Mouse (Mus musculus) spleen, embryonic (tissue): ENCODE measurements at regions not wholly inside any gene's neighbourhood (a gene's known extent, or its start where the extent isn't known, plus 50 kb on each side); places are given as distances from the start of the nearest gene placed in this dataset.

Source experiments
- CTCF ChIA-PET: fragments of 350-600 bp; sonication (Branson Sonifier 250); formaldehyde crosslinking; loops from one replicate; lab custom pipeline; 2022; lab: Charles Lee

DNA sequence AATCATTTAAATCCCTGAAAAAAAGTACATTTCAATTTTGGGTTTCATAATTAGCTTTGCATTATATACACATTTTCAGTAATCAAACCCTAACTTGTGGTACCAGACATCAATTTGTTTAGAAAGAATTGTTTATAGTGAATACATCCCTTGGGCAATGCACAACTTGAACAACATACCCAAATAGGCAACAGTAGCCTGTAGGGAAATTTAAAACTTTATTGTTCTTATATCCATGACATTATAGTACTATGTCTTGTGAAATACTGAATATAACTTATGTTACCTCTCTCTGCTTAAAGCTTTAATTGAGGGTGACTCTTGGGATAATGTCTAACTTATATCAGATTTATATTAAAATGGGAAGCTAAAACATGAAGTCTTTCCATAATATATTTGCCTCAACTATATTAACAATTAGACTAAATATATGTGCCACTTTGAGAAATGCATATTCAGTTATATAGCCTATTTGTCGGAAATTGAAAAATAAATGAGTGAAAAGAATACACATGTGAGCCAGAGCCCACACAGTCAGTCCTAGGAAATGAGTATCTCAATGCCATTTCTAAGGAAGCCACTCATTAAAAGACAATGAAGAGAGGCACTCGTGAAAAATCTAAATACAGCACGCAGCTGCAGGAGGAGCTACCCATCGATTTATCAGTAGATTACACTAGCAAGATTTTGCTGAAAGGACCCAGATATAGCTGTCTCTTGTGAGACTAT is 458.1 kb upstream of the Slitrk6 start:
- CTCF ChIA-PET: no interaction called here

DNA sequence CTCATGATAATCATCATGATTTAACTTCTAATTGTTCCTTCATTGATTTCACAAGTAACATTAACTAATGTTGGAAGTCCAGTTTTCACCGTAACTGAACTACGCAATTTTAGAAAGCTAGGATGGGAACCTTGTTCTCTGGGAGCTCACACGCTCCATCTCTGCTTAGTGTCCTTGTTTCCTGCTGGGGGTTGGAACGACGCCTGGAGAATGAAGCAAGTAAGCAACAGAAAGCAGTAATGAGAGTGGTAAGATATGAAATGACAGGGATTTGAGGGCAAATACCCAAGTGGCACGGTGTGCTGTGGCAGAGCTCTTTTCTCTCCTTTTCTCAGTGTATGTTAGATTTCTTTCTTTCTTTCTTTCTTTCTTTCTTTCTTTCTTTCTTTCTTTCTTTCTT is 448.0 kb upstream of the Slitrk5 start:
- CTCF ChIA-PET: no interaction called here

DNA sequence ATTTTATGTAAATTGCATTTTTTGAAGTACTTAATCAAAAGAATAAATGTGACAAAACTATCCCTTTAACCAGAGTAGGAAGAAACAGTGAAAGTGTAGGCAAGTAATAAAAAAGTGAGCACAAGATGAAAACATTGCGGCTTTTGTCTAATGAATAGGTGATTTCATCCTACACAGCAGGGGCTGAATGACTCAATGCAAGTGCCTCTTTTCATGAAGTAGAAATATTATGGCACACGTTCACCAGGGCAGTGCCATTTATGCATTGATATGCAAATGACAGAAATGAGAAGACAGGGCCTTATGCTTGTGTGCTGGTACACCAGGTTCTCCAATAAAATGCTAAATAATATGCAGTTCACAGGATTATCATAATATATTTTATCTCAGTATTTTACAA is 435.8 kb upstream of the Slitrk5 start:
- CTCF ChIA-PET: no interaction called here

DNA sequence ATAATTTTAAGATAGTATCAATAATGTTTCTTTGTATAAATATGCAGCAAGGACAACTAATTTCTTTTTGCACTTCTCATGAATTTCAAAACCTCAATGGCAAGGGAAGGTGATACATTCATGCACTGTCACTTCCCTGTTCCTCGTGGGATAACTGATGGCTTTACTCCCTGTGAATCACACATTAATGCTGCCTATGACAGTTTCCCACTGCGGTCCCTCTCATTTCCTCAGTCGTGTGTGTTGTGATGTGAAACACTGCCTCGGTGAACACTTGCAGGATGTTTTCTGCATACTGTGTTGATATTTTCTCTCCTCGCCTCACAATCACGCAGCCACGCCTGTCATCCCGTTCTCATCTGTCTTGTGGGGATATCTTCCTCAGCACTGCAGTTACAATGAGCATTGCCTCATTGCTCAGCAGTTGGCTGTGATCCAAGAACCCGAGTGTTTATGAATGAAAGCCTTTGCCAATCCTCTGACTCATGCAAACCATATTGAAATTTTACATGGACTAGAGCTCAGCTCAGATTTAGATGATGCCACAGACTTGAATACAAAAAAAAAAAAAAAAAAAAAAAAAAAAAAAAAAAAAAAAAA is 425.4 kb upstream of the Slitrk5 start:
- CTCF ChIA-PET: no interaction called here

DNA sequence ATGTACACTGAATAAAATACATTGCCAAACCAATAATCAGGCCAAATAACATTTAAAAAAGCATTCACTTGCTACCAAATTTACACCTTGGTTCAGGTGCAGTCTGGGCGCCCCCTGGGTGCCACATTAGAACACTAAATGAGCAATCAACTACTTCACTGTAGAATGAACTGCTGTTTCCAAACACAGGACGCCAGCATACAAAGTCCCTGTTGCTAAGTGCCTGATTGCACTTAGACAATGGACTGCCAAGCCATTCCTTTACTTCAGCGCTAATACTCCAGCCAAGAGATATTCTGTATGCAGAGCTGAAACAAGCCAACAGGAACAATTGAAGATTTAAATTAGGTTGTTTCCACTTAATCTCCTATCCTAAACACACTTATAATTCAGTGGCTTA is 421.7 kb upstream of the Slitrk5 start:
- CTCF ChIA-PET: no interaction called here

DNA sequence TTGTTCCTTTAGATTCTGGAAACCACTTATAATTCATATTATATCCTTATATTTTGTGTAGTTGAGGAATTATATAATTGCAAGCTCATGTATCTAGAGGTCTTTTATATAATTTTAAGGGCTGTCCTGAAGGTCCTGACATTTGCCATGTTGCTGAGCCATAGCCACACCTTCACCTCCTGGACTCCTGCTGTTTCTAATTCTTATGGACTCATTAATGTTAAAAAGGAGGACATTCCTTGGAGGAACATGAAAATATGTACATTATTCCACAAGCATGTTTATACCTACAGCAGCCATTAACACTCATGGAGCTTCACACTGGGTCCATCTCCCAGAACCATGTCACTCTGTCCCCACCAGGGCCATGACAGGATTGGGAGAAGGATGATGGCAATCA is 413.2 kb upstream of the Slitrk5 start:
- CTCF ChIA-PET: no interaction called here

DNA sequence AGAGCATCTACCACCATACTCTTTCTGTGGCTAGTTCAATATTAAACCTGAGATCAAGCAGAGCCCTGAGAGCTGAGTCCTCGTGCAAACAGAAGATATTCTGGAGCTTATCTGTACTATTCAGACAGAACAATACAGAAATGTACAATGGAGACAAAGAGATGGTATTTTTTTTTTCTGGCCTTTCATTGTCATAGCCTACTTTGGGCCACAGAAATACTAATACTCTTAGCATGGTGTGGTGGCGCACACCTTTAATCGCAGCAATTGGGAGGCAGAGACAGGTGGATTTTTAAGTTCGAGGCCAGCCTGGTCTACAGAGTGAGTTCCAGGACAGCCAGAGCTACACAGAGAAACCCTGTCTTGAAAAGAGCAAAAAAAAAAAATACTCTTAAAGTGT is 404.7 kb upstream of the Slitrk5 start:
- CTCF ChIA-PET: no interaction called here

DNA sequence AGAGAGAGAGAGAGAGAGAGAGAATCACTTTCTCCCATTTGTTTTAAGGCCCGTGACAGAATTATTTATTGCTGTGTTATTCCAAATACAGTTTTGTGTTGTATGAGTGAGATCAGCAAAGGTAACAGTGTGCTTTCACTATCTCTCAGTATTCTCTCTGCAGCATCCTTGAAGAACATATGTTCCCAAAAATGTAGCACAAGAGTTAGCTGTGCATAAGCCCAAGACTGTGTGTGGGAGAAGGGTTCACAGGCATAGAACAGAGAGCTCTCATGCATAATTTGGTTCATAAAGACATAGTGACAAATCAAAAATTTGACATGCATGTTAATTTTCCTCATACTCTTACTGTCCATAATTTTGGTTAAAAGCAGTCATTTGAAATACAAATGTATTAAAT is 393.5 kb upstream of the Slitrk5 start:
- CTCF ChIA-PET: no interaction called here

DNA sequence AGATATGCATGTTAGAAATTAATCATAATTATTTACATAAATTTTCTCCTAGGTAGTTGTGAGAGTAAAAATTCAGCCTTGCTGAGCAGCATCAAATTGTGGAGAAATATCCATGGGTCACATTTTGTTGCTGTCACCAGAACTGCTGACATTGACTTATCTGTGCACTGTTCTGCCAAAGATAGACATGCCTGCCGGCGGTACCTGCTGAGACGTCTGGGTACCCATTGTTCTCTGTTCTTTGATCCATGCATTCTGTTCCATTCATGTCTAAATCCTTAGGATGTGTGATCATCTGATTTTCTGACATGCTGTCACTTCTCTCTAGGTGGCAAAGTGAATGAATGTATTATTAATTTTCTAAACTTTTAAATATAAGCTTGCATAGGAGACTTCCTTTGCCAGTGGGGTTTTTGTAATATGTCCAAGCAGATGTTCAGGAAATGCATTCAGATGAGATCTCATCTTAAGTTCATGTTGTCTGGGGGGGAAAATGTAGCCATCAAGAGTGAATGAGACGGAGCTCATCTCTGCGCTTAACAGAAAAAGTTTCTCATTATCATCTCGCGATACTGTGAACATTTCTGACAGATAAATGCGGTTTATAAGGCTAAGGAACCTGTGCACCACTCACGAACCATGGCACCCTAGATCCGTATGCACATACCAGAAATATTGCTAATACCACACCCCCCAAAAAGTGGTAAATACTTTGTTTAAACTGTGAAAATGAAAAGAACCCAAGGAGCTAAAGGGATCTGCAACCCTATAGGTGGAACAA is 391.0 kb upstream of the Slitrk5 start:
- CTCF ChIA-PET: interaction anchor here (0.6 kb wide), 1 partner anchor 1078 kb away, joined by 3 read pairs; no protein-coding TSS in a partner anchor

DNA sequence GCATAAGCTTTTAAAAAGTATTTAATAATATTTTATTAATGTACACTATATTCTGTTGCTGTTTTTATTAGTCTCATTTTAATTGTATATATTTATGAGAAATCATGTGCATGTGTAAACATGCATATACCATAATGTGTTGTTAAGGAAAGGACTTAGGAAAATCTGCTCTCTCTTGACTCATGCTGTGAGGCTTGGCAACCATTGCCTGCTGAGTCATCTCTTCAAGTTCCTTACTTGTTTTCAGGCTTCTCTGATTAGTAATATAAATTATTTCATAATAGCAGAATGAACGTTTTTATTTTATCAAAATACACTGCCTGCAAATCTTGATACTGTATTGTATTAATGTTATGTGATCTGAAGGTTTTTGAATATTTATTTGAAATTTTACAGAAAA is 388.9 kb upstream of the Slitrk5 start:
- CTCF ChIA-PET: no interaction called here

DNA sequence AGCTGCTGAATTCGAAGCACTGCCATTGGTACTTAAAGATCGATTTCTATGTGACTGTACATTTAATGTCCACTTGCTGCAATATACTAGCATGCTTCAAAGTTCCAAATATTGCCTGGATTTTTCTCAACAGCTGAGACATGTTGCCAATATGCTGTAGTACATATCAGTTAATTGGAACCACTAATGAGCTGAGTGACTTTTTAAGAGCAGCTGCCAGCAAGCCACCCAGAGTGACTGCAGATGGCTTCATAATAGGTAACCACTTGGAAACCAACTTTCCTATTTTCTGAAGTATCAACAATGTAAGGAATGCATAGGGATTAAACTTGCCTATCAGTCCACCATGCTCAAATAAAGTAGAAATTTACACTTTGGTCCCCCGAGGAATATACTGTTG is 379.4 kb upstream of the Slitrk5 start:
- CTCF ChIA-PET: no interaction called here

DNA sequence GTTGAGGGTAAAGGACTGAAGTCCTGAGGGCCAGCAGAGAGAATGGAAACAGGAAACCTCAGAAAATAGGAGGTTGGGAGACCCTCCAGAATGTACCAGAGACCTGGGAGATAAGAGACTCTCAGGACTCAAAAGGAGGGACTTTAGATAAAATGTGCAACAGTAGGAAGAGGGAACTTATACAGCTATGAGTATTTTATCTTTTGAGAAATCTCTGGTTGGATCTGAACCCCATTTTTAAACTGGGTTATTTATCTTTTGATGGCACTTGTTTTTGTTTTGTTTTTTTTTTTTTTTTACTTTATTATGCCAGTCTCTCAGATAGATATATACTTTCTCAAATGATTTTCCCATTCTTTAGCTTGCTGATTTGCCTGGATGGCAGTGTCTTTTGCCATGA is 377.1 kb upstream of the Slitrk5 start:
- CTCF ChIA-PET: no interaction called here

DNA sequence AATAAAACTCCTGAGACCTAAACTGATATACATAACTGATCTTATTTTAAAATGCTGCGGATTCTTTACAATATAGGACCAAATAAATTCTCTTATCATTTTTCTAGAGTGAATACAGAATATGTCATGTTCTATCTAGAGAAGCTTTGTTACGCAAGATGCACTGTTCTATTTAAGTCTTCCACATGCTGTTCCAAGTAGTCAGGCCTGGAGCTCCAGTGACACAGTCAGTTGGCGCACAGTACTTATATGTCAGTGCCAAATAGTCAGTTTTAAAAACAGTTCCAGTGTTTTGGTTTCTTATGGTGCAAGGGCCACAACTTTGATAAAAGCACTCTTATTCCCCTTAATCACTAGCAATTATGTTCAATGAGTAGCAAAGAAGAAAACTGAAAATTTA is 344.3 kb upstream of the Slitrk5 start:
- CTCF ChIA-PET: no interaction called here

DNA sequence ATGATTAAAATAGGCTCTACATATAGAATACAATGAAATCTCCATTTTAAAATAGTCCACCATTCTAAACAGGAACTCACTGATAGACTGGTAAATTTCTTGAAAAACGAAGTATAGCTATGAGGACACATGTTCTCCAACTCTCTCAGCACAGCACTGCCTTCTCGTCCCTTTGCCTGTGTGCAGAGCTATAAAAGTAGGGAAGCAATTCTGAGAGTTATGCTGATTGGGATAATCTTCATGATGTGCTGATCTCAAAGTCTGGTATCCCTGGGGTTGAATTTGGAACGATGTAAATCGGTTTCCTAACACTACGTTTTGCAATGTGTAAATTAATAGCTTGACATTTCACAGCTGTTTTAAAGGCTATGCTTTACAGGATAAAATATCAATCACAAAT is 321.4 kb upstream of the Slitrk5 start:
- CTCF ChIA-PET: no interaction called here

DNA sequence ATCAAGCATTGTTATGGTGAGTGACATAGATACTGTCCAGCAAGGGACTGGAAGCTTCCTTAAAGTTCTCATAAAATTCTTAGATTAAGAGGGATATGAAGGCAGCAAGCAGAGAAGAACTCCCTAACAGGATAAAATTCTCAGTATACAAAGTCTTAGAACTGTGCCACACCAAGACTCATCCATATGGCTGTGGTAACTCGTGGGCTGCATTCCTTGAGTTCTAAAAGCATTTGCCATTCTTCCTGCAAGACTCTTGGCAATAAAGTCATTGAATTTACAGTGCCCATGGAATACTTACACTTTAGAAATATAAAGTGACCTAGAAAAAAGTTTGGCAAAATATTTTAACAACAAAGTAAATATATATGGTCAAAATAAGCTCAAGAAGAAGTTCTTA is 278.1 kb upstream of the Slitrk5 start:
- CTCF ChIA-PET: no interaction called here

DNA sequence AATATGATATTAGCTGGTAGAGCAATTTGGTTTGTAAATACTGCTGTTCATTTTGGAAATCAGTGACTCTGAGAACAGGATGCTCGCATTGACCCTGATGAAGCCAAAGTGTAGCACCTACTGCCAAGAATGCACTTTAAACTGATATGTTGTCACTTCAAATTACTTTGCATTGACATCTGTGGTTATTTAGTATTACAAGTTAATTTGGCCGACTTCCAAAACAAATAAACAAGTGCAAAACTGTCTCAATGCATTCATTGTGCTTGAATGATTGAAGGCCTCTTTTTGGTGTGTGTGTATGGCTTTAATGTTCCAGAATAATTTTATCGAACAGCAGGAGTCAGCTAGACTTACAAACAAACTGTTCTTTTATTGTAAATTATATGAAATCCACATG is 274.1 kb upstream of the Slitrk5 start:
- CTCF ChIA-PET: no interaction called here

DNA sequence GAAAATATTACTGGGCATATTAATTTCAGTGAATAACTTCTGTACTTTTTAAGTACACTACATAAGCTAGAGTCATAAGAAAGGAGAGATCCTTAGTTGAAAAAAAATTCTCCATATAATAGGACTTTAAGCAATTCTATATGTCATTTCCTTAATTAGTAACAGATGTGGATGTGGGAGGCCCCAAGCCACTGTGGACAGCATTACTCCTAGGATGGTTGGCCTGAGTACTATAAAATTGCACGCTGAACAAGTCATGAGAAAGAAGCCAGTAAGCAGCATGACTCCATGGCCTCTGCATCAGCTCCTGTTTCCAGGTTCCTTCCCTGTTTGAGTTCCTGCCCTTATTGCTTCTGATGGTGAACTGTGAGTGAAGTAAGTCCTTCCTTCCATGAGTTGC is 272.4 kb upstream of the Slitrk5 start:
- CTCF ChIA-PET: no interaction called here

DNA sequence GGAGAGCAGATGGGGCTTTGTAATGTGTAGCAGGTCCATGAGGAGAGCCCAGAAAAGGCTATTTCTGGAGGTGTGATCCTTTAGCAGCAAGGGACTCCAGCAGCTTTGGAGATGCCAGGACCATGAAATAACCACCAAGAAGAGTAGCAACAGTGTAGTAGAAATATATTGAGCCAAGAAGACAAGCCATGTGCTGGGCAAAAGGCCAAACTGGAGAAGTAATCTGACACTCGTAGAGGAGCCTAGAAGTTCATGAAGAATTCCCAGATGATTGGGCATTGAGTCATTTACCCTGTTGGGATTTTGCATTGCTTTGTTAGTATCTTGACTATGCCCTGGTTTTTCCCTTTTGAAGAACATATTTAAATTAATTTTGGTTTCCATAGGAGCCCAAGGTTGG is 271.3 kb upstream of the Slitrk5 start:
- CTCF ChIA-PET: no interaction called here

DNA sequence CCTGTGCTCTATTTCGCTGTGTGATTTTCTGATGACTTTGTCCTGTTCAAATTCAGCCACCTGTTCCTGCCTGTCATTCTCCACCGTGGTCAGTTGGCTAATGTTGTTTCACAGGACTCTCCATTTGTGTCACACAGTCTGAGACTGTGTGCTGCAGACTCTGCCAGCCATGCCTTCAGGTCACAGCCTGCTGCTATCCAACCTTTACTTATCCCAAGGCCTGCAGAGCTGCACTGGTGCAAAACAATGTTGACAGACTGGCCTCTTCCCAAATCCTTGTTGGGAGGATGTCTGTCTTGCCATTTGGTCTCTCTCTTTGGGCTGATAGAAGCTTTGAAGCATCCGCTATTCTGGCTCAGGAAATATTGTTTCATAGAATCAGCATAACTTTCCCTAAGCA is 261.4 kb upstream of the Slitrk5 start:
- CTCF ChIA-PET: no interaction called here

DNA sequence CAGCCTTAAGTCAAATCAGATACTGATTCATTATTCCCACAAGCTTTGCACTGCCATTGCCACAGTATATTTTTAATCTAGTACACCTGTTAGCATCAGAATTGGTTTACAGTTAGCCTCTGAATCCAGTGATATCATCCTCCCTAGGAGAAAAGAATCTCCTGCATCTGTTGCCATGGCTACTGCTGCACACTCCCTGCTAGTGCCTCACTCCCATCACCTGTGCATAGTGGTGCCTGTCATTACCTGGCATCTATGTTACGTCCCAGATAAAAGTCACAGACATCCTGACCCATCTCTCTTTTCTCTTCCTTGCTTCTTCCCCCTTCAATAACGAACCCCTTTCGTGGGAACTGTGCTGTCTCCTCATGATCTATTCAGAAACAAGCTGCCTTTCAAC is 256.4 kb upstream of the Slitrk5 start:
- CTCF ChIA-PET: no interaction called here

DNA sequence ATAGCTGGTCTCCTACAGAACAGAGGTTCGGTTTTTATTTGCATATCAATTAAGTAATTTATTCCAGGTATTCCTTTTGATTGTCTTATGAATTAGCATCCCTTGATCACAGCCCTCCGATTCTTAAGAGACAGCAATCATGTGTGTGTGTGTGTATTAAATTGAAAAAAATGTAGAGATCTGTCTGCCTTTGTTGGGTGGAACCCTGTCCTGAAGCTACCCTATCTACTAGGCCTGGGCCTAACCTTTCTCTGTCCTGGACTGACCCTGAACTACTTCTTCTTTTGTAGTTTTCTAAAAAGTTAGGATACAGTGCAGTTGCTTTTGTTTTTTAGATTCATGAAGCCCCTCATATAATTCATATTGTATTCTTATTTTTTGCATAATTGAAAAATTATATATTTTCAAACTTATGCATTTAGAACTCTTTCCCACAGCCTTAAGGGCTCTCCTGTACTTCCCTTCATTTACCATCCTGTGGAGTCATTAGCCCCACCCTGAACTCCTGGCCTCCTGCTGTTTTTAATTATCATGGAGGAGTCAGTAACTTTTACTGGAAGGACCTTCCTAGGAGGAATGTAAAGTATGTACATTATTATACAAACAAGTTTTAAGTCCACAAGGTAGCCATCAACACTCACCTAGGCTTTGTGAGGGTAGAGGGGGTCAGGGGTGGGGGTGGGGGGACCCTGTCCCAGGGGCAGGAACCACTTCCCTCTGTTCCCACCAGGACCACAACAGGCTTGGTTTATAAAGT is 245.6 kb upstream of the Slitrk5 start:
- CTCF ChIA-PET: no interaction called here
